Mouse (Mus musculus) liver, embryonic 14.5 days (tissue): ENCODE results near the gene Dpm1.

Experiments
- CTCF ChIP-seq: IDR thresholded peaks from 2 replicates; pipeline ENCODE4 v1.5.1; 2016; ENCODE audit warnings: antibody characterized with exemption, low read depth, control low read depth
- EP300 ChIP-seq: IDR thresholded peaks from 2 replicates; pipeline ENCODE4 v1.6.1; 2016; ENCODE audit warnings: antibody characterized with exemption, low read depth

DNA sequence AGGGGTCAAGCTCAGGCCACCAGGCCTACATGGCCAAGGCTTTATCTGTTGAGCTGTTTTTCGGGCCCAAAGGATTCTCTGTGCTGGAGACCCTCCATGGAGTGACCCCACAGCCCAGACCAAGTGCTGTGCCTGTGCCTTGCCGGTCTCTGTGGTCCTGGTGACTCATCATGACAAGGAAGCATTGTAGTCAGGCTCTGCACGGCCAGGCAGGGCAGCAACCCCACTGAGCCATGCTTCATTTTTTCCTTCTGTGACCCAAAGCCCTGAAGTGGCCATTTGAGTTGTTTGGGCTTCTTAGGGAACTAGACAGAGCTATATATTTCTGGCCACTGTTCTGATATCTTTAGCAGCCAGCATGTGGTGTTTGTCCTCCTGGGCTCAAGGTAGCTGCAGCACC is 62.6 kb downstream of the Dpm1 start:
- no peak for TF ChIP-seq CTCF
- no peak for TF ChIP-seq EP300
